Mouse (Mus musculus) left cerebral cortex, postnatal 36 days (tissue): ENCODE data around the gene Ccdc186. TPM values are rescaled to one million over a fixed set of nuclear protein-coding genes. Genes with fewer than 3 reads are reported as not detected.
"Not testable (repeated sequence)": the region's sequence is repeated elsewhere in the genome, so short reads cannot be mapped to it uniquely, and the experiment has no call there.

Source experiments
- DNase-seq, 2 experiments: peaks; one replicate each; pipeline ENCODE4 v3.0.0; 2021 to 2022; ENCODE audit warnings: low spot score in 2 of 2, mixed read lengths in 1 of 2
- intact Hi-C: fragments of 180-260 bp; cut with DNase I; formaldehyde crosslinking; loops from one replicate; pipeline ENCODE4 v1.15.1; 2025
- total RNA-seq, 2 experiments: library from RNA; stranded (reverse); gene quantifications; 2 replicates each; pipeline ENCODE4 v1.2.3; 2021

The Ccdc186 gene
- total RNA-seq, 2 experiments from 2014 or later: 48.3 to 56.6 TPM

- DNase-seq: no peak
- intact Hi-C loops: no loop called here
Measured at GRCm38 (mm10) chr19:56802352-56802746, 19.6 kb downstream of the Ccdc186 start.

DNA sequence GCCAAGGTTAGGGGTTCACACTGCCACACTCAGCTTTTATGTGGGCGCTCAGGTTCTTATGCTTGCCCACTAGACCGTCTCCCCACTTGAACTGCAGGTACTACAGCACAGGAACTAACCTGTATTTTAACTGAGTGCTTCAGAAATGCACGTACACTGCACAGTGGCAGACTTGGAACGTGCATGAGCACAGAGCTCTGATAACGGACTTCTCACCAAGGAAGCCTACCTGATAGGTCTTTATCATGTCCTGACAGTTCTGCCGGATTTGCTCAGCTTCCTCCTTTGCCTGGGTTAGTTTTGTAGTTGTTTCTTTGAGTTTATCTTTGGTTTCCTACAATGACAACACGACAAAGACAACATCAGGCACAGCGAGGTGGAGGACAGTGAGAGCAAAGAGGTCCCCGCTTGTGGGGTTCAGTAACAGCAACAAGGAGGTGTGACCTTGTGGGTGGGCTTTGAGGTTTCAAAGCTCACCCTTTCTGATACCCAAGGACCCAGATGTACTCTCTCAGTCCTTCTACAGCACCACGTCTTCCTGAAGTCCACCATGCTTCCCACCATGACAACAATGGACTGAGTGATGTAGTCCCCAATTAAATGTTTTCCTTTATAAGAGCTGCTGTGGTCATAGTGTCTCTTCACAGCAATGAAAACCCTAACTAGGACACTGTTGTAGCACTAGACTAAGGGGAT lies 20.2 kb downstream of the Ccdc186 start:
- intact Hi-C loops: no loop called here
- no peak for DNase-seq

GRCm38 (mm10) chr19:56800930-56801655 lies 20.9 kb downstream of the Ccdc186 start:
- intact Hi-C loops: no loop called here
- DNase-seq: no peak

DNA sequence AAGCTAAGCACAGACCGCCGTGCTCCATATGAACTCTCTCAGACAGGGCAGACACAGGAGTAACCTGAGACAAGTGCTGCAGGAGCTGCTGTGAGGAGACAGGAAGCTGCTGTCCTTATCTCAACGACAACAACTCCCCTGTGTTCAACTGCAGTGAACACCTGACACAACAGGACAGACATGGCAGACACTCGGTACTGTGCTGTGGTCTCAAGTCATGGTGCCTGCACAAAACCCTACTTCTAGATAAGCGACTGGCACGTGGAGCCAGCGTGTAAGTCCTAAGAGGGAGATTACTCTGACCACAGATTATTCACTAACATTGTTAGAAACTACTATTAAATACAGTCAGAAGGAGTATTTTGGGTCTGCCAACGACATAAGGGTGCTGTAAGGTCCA lies 21.8 kb downstream of the Ccdc186 start:
- DNase-seq: no peak
- intact Hi-C loops: no loop called here

GRCm38 (mm10) chr19:56797376-56797775 lies 24.6 kb downstream of the Ccdc186 start:
- intact Hi-C loops: no loop called here
- no peak for DNase-seq

DNA sequence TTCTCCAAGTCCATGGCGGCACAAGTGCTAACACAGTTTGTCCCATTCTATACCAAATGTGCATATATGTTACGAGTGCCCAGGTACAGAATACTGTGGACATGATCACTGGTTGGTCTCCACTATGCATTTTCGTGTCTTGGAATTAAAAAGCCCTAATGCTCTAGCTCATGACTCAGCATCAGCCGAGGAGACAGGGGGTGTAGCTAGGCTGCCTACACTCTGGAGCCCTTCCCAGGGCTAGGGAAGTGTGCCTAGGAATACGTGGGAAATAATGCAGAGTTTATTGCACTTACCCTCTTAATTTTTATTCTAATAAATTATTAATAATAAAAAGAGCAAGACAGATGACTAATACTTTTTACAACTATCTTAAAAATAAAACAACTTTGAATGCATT lies 33.0 kb downstream of the Ccdc186 start:
- intact Hi-C loops: no loop called here

DNA sequence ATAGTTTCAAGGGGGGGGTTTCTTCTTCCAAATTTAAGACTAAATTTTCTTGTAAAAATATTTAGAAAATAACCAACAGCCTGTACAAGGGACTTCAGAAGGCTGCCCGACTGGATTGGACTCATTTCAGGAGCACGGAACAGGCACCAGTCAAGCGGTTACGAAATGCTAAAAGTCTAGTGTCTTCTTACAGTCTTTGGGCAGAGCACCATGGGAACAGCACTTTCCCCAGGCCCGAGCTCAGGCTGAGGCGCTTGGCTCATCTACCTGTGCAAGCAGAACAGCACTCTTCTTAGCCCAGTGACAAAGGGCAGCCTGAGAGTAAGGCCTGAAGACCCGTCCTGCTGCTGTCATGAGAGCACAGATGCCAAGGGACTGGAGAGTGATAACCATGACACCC lies 34.1 kb downstream of the Ccdc186 start:
- DNase-seq: no peak
- intact Hi-C loops: no loop called here

More for the DNA sequence above, 33.0 kb downstream of the Ccdc186 start:
- no peak for DNase-seq

DNA sequence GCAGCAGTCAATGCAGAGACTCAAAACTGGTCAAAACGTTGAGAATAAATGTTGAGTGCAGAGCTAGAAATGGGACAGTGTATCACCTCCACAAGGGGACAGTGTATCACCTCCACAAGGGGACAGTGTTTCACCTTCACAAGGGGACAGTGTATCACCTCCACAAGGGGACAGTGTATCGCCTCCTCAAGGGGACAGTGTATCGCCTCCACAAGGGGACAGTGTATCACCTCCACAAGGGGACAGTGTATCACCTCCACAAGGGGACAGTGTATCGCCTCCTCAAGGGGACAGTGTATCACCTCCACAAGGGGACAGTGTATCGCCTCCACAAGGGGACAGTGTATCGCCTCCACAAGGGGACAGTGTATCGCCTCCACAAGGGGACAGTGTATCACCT lies 43.5 kb downstream of the Ccdc186 start:
- intact Hi-C loops: not testable (repeated sequence)

GRCm38 (mm10) chr19:56776719-56777382 lies 45.1 kb downstream of the Ccdc186 start:
- intact Hi-C loops: loop anchor here (1.0 to 2.0 kb wide), 2 partner anchors 210 to 354 kb away; no protein-coding TSS in a partner anchor
- DNase-seq: no peak

More for the DNA sequence above, 43.5 kb downstream of the Ccdc186 start:
- DNase-seq: not testable (repeated sequence)

DNA sequence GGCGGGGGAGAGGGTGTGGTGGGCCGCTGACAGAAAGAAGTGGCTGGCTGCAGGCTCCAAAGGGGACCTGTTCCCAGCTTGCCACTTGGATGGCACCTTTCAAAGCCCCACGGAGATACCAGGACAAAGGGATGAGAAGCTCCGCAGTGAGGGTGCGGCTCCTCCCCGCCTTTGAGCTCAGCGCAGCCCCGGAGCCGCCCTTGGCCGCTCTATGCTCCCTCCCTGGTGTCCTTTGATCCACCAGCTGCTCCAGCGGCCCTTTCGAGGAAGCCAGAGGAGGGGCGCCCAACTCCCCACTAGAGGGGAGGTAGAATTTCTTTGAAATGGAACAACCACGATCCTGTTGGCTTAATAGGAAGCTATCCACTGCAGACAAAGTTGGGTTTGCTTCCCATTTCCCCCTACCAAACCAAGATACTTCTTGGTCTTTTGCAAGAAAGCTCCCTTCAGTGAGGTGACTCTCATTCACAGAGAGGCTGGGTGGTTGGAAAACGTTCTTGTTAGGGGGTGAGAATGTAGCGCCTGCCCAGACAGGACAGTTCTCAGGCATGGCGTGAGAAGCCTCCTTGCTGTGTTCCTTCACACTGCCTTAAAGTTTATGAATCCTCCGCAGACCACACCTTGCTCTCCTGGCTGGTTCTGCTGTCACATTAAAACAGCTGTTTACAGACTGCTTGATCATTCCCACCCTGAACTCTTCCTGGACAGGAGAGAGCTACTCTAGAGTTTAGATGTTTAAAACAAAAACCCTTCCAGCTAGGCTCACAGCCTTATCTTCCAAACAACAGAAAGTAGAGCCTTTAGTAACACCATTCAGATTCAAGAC lies 45.9 kb downstream of the Ccdc186 start:
- intact Hi-C loops: loop anchor here (2.0 kb wide), 2 partner anchors 55 to 209 kb away; no protein-coding TSS in a partner anchor
- DNase-seq: no peak

GRCm38 (mm10) chr19:56774971-56775892 lies 46.8 kb downstream of the Ccdc186 start:
- intact Hi-C loops: loop anchor here (2.0 kb wide), 1 partner anchor 54 kb away; no protein-coding TSS in a partner anchor
- DNase-seq: no peak

DNA sequence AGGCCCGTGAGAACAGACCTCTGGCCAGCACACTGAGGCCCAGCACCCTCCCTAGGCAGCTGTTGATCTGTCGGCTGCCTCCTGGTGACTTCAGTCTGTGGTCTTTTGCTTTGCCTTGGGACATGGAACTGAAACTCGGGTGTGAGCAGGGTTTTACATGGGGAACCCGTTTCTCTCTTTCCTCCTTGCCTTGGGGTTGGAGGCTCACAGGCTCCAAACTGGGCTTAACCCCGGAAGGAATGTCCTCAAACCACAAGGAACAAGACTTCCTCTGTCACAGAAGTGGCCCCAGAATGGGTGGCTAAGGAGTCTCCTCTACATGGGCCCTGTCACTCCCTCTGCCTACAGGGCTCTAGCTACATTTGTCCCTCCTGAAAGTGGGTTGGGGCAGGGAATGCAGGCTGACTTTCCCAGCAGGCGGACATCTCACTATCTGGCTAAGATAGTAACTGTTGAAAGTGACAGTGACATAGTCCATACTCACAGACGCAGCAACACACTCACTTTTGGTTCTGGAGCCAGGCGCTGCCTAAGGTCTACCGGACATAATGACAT lies 47.5 kb downstream of the Ccdc186 start:
- DNase-seq: no peak

GRCm38 (mm10) chr19:56773393-56773971 lies 48.5 kb downstream of the Ccdc186 start:
- no peak for DNase-seq

More for the DNA sequence above, 47.5 kb downstream of the Ccdc186 start:
- intact Hi-C loops: loop anchor here (2.0 kb wide), 1 partner anchor 54 kb away; no protein-coding TSS in a partner anchor

GRCm38 (mm10) chr19:56772158-56772557 lies 49.8 kb downstream of the Ccdc186 start:
- intact Hi-C loops: no loop called here

More at GRCm38 (mm10) chr19:56773393-56773971, 48.5 kb downstream of the Ccdc186 start:
- intact Hi-C loops: no loop called here

GRCm38 (mm10) chr19:56769024-56769423 lies 53.0 kb downstream of the Ccdc186 start:
- intact Hi-C loops: no loop called here
- peak; percentile 31 to 41 for DNase-seq

More at GRCm38 (mm10) chr19:56772158-56772557, 49.8 kb downstream of the Ccdc186 start:
- DNase-seq: no peak

DNA sequence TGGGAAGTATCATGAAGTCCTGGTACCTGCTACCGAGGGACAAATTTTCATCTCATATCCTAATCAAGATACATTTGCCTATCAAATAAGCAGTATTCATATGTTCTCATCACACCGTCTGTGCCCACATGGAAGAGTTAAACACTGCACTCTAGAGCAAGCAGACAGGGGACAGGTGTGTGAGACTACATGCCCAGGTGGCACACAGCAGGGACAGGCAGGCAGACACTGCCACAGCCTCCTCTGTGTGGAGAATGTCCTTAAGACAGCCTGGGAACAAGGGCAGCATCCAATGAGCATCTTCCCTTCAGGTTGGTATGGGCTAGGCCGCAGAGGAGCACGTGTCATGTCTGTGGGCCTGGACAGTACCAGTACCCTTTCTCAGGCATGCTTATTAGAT lies 59.3 kb downstream of the Ccdc186 start:
- no peak for DNase-seq
- intact Hi-C loops: no loop called here

DNA sequence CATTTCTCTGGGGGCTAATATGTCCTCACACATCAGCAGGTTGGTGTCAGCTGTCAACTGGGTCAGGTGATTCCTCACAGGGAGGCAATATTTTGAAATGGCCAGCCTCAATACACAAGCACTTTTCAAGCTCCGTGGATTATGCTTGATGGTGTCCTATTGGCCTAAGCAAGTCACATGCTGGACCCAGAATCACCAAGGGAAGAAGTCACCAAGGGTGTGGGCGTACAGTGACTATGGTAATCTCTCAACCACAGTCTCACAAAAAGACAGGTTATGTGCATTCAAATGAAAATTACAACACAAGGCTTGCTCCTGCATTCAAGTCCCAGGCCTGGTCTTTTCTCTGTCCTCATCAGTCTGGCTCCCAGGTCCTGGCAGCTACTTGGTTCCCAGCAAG lies 60.3 kb downstream of the Ccdc186 start:
- intact Hi-C loops: no loop called here
- no peak for DNase-seq

GRCm38 (mm10) chr19:56761096-56761495 lies 60.9 kb downstream of the Ccdc186 start:
- intact Hi-C loops: no loop called here

More at GRCm38 (mm10) chr19:56761096-56761495, 60.9 kb downstream of the Ccdc186 start:
- no peak for DNase-seq
